Mouse (Mus musculus) cortical plate, adult 2 months (tissue): ENCODE data around the gene Ccl8.

ENCODE experiments used
- CTCF ChIP-seq: fragments of 200-500 bp; IDR thresholded peaks from 2 replicates; pipeline ENCODE4 v1.5.1; 2011; ENCODE audit warnings: mild to moderate bottlenecking, control low read depth, low read length; ENCODE audit not compliant: insufficient read depth; ENCODE audit errors: extremely low read depth
- POLR2A ChIP-seq: fragments of 200-500 bp; IDR thresholded peaks from 2 replicates; pipeline ENCODE4 v1.6.1; 2011; ENCODE audit warnings: mild to moderate bottlenecking, low read length, control low read depth; ENCODE audit not compliant: insufficient read depth; ENCODE audit errors: extremely low read depth

DNA sequence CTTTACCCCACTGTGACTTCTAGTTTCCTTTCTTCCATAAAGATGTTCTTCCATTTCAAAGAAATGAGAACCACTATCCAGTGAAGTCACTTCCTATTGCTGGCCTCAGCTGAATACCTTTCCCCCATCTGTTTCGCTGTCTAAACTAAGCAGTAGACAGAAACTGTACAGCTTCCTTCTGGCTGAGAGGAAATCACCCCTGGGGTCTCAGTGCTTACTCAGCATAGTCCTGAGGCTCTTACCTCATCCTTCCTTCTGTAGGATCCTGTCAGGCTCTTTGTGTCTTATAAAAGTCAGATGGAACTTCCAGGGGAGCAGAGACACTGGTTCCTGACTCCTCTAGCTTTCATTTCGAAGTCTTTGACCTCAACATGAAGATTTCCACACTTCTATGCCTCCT lies 13.5 kb upstream of the Ccl8 start, which contains the start of gene Ccl12:
- TF ChIP-seq CTCF (no peak), POLR2A (no peak)
